Mouse (Mus musculus): ENCODE measurements around the gene Slc18b1.

DNA sequence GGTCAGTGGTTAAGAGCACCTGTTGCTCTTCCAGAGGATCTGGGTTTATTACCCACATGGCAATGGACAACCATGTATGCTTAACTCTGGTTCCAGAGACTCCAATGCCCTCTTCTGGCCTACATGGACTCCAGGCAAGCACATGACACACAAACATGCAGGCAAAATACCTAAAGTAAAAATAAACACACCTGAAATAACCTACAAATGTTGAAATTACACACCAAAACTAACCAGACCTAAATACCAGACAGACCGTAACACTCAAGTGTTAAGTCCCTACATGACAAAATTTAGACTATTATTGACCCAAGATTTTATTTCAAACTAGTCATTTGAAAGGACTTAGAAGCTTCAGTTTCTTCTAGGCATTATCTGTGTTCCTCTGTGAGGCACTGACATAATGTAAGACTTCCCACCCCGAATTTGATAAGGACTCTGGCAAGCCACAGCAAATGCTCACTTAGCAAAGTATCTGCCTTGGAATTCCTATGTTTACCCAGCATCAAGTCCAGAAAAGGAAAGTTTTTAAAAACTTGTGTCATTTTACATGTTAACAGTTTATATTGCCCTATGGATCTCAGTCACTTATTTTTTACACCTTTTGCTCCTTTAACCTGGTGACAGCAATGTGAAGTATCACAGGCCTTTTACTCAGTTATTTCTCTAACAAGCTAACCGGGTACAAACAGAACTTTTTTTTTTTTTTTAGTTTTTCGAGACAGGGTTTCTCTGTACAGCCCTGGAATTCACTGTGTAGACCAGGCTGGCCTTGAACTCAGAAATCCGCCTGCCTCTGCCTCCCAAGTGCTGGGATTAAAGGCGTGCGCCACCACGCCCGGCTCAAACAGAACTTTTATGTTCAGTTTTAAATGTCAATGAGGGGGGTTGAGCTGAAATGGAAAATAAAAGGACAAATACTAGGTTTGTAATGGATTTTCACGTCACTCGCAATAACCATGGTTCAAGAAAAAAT, 14.7 kb upstream of the Slc18b1 start:
- no peak for TF ChIP-seq CTCF (IDR thresholded peaks at IDR 0.05; ENCODE audit: low read depth)
- no peak for TF ChIP-seq EP300 (IDR thresholded peaks at IDR 0.05; ENCODE audit: low read depth)

All from liver, postnatal 0 days (tissue).